Mouse (Mus musculus) cerebellum, adult 9-10 months (tissue): ENCODE results near the gene Khdc1b.
"Not testable (repeated sequence)": the region's sequence is repeated elsewhere in the genome, so short reads cannot be mapped to it uniquely, and the experiment has no call there.

ENCODE experiments used
- DNase-seq: peaks from one replicate; pipeline ENCODE4 v3.0.0; 2022

Khdc1b gene

DNA sequence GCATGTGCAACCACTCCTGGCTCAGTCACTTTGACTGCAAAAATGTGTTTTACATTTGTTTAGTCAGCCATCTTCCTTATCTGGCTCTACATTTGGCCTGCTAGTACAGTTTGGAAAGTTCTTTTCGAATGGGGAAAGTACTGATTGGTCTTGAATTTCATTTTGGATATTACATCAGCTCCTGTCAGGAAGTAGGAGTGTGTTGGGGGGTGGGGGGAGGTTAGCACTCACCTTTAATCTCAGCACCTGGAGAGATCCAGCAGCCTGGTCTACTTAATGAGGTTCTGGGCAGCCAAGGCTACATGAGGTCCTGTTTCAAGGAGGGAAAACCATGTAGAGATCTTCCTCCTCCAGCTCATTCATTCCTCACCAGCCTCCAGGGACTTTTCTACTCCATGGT lies at the start of gene Khdc1b:
TSS of gene Khdc1b (plus strand) at position 301 of the 400 bp plus-strand sequence.
- no peak for DNase-seq

DNA sequence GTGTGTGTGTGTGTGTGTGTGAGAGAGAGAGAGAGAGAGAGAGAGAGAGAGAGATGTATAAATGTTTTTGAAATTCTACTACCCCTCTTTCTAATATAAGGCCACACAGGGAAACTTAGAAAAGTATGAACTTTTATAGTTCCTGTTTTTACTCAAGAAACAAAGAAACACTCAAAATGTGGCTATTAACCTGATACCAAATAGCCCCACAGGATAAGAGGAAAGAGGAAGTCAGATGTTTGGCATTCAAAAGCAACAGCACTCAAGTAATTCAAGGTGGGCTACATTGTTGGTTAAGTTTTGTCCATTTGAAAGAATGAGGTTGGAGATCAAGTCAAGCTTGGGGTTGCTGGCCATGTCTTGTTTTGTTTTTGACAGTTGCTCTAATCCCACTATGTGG lies 47.5 kb upstream of the Khdc1b start:
- DNase-seq = no peak

DNA sequence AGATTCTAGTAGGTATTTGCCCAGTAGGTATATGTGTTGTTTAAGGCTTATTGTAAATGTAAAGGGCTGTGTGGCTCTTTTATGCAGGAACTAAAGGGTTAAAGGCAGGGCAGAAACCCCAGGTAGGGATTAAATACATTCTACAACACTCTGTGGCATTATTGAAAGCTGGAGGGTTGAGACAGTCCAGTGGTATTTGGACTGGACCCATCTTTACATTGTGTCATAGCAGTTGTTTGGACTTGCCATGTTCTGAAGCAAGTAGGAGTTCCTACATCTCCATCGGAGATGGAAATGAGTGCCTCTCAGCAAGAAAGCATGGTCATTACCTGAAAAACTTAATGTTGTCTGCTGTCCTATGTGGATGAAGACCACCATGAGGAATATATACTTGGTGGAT lies 42.6 kb upstream of the Khdc1b start:
- no peak for DNase-seq

DNA sequence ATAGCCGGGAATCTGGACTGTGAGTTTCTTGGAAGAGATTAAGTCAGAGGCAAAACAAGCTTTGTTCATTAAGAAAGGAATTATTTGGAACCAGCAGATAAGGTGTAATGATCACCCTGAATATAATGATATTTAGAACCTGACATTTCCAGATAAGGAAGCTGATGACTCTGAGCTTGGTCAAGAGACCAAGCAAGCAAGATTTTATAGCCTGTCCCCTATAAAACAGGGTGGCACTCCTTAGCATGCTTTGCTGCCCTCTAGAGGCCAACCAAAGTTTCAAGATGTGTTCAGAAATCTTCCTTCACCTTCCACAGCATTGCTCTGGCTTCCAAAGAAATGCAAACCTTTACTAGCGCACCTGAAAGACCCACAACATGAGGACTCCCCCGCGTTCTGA lies 39.1 kb upstream of the Khdc1b start:
- DNase-seq = peak; percentile 13

DNA sequence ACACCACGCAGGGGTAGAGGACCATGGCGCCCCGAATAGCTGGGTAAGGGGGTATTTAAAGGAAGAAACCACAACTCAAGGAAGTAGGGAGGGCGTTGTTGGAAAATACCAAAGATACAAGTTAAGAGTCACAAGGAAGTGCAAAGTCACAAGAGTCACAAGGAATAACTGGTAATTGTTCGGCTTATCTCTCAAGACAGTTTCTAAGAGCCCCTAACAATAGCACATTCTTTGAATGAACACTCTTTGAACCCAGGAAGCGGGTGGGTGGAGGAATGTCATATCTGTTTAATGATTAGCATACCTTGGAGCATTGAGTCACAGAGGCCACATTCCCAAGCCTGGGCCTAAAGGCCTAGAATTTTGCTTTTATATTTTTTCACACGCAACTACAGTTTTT lies 38.6 kb upstream of the Khdc1b start:
- not testable (repeated sequence) for DNase-seq

DNA sequence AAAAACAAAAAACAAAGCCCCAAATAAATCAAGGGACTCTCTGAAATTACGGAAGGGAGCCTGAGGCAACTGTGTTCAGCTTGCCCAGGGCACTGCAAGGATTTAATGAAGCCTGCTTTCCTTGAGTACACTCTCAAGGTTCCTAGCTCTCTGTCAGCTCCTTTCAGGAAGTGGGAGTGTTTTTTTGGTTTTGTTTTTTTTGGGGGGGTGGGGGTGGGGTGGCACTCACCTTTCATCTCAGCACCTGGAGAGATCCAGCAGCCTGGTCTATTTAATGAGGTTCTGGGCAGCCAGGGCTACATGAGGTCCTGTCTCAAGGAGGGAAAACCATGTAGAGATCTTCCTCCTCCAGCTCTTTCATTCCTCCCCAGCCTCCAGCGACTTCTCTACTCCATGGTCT lies 34.0 kb upstream of the Khdc1b start, which contains the start of gene Khdc1a:
TSS of gene Khdc1a (plus strand) at position 301 of the 400 bp plus-strand sequence.
- DNase-seq = no peak

DNA sequence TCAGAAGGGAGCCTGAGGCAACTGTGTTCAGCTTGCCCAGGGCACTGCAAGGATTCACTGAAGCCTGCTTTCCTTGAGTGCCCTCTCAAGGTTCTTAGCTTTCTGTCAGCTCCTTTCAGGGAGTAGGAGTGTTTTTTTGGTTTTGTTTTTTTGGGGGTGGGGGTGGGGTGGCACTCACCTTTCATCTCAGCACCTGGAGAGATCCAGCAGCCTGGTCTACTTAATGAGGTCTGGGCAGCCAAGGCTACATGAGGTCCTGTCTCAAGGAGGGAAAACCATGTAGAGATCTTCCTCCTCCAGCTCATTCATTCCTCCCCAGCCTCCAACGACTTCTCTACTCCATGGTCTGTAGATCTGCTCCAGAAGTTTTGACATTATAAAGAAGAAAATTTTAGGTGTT lies 15.3 kb upstream of the Khdc1b start, which contains the start of gene Khdc1c:
TSS of gene Khdc1c (plus strand) at position 301 of the 400 bp plus-strand sequence.
- DNase-seq = not testable (repeated sequence)

DNA sequence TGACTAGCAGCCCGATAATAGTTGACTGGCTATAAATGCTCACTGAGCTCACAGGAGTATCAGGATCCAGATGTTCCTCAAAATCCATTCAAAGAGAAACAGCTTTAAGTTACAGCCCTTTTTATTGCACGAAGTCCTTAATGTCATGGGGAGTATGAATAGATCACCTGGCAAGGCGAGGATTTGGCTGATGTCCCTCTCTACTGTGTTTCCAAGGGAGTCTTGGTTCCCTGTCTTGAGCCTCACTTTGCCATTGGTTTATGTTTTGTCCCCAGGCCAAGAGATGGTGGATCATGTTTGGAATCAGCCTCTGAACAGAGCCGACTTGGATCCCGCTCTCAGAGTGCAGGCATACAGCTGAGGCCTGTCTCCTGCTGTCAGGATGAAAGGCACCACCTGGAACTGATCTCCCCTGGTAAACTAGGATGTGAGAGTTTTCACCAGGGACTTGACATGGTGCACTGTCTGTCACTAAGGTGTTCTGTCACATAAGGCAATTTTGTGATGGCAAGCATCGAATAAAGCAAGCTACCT lies 7.8 kb downstream of the Khdc1b start:
- no peak for DNase-seq

DNA sequence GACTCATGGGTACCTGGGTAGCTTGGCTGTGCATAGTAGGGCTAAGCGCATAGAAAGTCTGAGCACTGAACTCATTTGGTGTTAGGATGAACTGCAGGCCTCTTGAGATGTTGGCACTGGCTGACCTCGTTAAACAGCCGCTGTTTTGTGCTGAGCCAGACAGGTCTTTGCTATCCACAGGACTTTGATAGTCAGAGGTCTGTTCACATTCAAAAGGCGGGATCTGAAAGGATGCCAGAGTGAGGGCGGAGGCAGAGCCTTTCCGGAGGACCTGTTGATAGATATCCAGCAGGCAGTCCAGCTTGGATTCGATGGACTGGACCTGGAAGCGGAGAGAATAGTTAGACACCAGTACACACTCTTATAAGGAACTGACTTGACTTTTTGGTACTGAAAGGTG lies 19.4 kb downstream of the Khdc1b start:
- DNase-seq = no peak

DNA sequence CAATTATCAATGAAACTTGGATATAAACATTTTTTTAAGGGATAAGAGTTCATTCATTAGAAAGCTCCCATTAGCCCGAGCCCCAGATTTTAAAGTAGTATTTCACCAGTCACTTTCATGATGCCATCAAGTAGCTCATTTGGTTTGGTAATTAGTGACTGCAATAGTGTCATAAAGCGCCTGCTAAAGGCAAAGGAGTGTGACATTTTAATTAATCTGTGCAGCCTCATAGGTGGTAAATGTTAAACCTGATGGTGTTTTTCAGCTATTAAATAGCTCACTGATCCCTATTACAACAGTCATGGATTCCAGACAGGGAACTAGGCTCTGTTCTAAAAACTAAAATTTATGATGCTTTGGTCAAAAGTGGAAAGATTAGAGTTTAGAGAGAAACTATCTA lies 23.9 kb downstream of the Khdc1b start:
- DNase-seq = no peak

DNA sequence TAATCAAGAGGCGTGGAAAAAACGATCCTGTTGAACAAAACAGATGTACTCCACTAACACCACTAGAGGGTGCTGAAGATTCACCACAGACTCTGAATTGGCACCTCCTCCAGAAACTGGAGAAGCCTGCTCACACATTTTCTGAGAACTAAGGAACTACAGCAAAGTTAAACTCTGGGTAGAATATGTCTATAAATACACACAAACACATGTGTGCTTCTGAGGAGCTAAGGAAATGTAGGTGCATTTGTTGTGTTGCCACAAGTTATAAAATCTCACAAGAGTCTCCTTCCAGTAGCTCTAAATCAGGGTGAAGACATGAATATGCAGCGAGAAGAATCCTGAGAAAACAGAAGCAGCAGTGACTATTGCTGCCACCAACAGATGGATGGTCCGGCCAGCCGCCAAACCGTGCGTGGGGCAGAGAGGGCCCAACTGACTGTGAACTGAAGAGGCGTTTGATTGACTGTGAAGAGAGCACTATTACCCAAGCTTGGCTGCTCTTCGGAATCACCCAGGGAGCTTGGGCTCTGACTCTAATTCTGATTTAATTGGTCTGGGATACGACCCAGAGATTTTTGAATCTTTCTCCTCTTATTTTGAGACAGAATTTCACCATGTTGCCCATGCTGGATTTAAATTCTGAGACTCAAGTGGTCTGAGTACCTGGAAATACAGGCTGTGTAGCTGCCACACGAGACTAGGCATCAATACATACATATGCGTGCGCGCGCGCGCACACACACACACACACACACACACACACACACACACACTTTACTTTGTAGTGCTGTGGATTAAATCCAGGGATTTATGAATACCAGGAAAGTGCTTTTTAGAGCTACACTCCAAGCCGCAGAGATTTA lies 28.2 kb downstream of the Khdc1b start:
- DNase-seq = peak; percentile 82

DNA sequence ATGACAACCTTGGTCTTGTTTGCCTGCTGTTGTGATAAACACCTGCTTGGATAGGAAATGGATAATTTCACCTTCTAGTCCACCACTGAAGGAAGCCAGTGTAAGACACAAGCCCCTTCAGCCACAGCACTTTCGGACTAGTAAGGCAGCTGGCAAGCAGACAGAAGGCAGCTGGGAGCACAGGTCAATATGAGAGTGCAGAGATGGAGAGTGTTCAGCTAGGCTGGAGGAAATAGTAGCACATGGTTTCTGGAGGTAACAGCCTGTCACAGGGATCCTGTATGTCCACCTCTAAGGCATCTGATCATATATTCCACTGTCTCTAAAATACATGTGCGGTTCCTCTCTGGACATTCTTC lies 28.8 kb downstream of the Khdc1b start:
- no peak for DNase-seq

DNA sequence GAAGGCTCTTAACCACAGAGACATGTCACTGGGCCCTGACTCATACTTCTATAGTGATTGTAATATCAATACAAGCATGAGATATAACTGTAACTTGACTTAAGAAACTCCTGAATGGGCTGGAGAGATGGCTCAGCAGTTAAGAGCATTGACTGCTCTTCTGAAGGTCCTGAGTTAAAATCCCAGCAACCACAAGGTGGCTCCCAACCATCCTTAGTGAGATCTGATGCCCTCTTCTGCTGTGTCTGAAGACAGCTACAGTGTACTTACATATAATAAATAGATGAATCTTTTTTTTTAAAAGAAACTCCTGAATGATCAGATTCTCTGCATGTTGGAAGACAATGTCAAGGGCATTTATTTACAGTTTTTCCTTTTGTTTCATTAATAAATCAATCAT lies 36.0 kb downstream of the Khdc1b start:
- DNase-seq = no peak

DNA sequence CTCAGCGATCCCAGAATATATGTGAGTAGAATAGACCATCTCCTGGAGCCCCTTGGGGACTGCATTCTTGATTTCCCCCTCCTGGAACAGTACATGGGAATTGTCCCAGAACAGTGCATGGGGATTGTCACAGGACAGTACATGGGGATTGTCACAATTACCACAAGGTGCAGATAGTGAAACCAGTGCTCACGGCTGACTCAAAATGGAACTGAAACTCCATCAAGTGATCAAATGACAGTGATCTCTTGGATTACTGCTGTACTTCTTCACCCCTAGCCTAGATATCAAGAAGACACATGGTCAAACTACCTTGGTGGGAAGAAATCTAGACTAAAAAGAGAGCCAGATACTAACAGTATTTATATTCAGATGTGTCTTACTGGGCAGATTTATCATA lies 42.3 kb downstream of the Khdc1b start:
- DNase-seq = no peak

DNA sequence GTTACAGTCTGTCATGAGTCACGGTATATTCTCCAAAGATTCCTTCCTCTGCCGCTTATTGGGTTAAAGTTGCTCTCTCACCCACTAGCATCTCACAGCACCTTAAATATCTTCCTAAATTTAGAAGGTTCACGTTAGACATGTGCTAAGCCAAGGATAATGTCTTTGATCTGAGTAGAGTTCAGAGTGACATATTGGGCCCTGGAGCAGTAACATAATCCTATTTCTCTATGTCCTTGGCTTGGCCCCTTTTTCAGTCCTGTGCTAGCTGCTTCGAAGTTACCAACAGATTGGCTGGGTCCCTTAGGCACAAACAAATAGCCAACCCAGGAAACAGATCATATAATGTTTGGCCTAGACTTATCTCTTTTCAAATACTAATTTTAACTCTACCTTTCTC lies 44.7 kb downstream of the Khdc1b start:
- DNase-seq = no peak

DNA sequence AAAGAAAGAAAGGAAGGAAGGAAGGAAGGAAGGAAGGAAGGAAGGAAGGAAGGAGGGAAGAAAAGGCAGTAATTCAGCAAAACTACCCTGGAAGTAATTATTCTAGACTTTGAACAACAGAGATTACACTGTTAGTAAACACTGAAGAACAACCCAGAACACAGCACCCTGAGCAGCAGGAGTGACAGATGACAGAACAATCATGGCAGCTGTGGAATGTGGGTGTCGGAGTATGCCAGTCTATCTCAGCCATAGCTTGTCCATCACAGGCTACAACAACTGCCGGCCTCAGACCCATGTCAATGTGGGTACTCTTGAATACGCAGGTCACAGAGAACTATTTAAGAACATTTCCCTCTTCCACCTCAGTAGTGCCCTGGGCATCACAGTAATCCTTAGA lies 48.3 kb downstream of the Khdc1b start:
- no peak for DNase-seq

DNA sequence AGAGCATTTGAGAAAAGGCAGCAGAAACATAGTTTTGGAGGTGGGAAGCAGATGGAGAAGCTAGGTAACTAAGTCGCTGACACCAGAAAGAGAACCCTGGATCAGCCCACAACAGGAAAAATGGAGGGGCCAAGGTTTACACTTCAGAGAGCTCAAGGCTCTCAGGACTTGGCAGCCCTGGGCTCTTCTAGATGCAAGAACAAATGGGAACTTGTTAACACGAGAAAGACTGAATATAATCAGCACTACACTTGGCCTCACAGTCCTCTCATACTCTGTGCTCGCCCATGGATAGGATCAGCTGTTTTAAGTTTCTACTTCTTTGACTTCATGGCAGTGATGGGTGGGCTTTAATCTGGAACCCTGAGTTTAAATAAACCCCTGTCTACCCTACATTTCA lies 51.5 kb downstream of the Khdc1b start:
- no peak for DNase-seq
